Mouse (Mus musculus): ENCODE measurements around the gene B3galnt2. TPM values are rescaled to one million over a fixed set of nuclear protein-coding genes. Genes with fewer than 3 reads are reported as not detected.

The B3galnt2 gene
- polyA plus RNA-seq (2012; rRNA removed), result 46.4 and 73.3 TPM in 2 replicates

DNA sequence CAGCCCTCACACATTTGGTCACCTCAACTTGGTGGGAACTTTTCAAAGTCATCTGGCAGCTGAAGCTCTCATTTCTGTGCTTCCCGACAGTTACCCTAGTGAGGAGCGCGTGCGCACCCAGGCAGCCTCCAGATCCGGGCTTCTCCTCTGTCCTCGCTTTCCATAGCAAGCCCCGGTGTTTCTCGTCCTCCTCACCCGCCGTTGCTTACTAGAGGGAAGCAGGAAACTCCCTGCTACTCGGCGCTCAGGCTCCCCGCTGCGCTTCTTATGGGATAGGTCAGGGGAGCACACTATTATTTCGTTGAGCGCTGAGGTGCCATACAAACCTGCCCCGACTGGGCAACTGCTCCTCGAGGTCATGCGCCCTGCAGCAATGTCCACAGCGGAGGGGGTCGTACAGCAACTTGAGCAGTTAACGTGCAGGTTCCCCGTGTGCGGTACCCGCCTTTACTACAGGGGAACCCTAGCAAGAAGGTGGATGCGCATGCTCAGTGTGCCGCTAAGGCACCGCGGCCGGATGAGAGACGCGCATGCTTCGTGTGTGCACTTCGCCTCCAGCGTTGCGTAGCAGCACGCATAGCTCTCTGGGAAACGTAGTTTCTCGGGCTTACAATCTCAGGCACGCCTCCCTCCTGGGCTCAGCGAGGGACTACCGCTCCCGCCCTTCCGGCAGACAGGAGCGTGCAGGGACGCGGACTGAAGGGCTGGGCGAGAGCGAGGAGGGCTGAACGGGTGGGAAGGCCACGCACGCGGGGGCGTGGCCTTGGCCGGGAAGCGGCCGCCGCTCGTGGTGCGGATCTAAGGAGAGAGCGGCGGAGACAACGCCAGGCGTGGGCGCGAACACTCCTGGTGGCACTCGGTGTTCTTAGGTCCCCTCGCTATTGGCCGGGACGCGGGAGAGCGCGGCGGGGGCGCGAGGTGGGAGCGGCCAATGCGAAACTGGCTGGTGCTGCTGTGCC is at the start of gene B3galnt2:
TSS of gene B3galnt2 (plus strand) at position 596 of the 959 bp plus-strand sequence.
- Histone ChIP-seq H3K4me1 (ENCODE audit: control insufficient read depth, insufficient read depth, low read length) (no peaks in the 10 kb centered on the region), H3K4me3 (replicated peaks; ENCODE audit: extremely low read depth, low read depth, low read length) (peak within 1 kb of the TSS; percentile 96)
- TF ChIP-seq CTCF (IDR thresholded peaks at IDR 0.05; ENCODE audit: insufficient read depth, low read length), result no peak
- peak; percentile 91; the same call in 1 of the 2 replicates for TF ChIP-seq POLR2A (IDR thresholded peaks at IDR 0.05; ENCODE audit: borderline replicate concordance, extremely low read depth, low read depth, low read length)
- DNase-seq, result peak; percentile 92
- WGBS, result 1% methylated on average over 78 of the region's 78 CpGs

DNA sequence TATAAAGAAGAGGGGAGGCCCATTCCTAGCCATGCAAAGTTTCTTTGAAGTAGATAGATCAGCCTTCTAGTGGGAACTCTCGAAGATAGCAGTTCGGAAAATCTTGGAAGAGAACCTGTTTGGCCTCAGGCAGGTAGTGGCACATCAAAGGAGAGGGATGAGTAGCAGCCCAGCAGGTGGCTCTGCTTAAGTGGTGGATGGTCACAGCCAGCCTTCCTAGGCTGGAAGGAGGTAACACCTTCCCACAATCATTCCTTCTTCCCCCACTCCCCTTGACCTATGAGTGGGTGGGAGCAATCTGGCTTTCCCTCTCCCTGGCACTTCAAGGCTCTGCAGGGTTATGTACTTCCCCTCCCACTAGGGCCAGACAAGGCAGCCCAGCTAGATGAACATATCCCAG is 42.9 kb upstream of the B3galnt2 start:
- Histone ChIP-seq H3K4me3 (replicated peaks; ENCODE audit: extremely low read depth, low read depth, low read length) (no peak overlapping the region), H3K4me1 (ENCODE audit: control insufficient read depth, insufficient read depth, low read length) (no peaks in the 10 kb centered on the region)
- no peak for DNase-seq
- no peak for TF ChIP-seq POLR2A (IDR thresholded peaks at IDR 0.05; ENCODE audit: borderline replicate concordance, extremely low read depth, low read depth, low read length)
- TF ChIP-seq CTCF (IDR thresholded peaks at IDR 0.05; ENCODE audit: insufficient read depth, low read length), result no peak
- WGBS, result 19% methylated on average over 2 of the region's 2 CpGs

DNA sequence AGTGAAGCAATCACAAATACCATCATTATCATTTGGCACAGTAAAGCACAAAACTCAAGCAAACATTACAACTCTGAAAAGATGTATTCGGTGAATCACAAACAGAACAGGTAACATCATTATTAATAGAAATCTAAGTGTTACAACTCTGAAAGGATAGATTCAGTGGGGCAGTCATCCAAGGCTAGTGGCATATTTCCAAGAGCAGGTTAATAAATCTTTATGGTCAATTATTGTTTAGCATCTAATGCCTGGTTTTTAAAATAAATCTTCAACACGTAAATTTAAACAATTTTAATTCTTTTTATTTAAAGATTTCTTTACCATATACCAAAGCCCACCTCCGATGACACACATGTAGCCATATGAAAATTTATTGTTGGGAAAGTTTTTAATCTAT is 34.9 kb upstream of the B3galnt2 start:
- TF ChIP-seq CTCF (IDR thresholded peaks at IDR 0.05; ENCODE audit: insufficient read depth, low read length), result no peak
- TF ChIP-seq POLR2A (IDR thresholded peaks at IDR 0.05; ENCODE audit: borderline replicate concordance, extremely low read depth, low read depth, low read length), result no peak
- 88% methylated on average over 3 of the region's 3 CpGs for WGBS
- no peaks in the 10 kb centered on the region for H3K4me1 ChIP-seq (ENCODE audit: control insufficient read depth, insufficient read depth, low read length)
- H3K4me3 ChIP-seq (replicated peaks; ENCODE audit: extremely low read depth, low read depth, low read length), result no peak overlapping the region
- no peak for DNase-seq

DNA sequence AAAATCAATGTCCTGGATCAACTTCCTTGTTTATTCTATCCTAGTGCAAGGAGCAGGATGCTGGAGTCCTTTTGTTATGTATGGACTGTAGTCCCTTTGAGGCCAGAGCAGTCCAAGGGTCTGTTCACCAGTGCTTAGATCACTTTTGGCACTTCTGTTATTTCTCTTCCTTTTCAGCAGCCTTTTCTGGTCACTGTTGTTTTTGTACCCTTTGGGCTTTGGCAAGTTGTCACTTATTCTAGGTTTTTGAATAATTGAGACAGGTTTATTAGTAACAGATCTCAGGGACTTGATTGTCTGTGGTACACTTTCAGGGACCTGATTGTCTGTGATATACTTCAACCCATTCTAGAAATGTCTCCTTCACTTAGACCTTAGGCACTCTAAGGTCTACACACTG is 31.7 kb upstream of the B3galnt2 start:
- H3K4me1 ChIP-seq (ENCODE audit: control insufficient read depth, insufficient read depth, low read length), result no peaks in the 10 kb centered on the region
- no peak for DNase-seq
- H3K4me3 ChIP-seq (replicated peaks; ENCODE audit: extremely low read depth, low read depth, low read length), result no peak overlapping the region
- no peak for TF ChIP-seq CTCF (IDR thresholded peaks at IDR 0.05; ENCODE audit: insufficient read depth, low read length)
- TF ChIP-seq POLR2A (IDR thresholded peaks at IDR 0.05; ENCODE audit: borderline replicate concordance, extremely low read depth, low read depth, low read length), result no peak

DNA sequence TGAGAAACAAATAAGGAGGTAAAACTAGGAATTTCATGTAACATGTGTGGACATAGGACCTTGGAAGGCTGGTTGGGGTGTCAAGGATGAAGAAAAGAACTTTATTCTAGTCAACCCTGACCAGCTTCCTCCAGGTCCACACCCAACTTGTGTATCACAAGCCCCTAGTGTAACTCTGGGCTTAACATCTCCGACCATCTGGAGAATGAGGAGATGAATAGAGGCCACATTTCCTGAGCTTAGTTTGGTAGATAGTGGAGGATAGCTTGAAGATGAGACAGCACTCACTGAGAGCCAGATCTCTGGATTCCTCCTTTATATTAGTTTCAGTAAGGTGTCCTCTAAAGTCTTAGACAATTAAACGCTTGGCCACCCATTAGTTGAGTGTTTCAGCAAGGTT is 24.3 kb upstream of the B3galnt2 start:
- Histone ChIP-seq H3K4me3 (replicated peaks; ENCODE audit: extremely low read depth, low read depth, low read length) (no peak overlapping the region), H3K4me1 (ENCODE audit: control insufficient read depth, insufficient read depth, low read length) (no peaks in the 10 kb centered on the region)
- 78% methylated on average over 2 of the region's 2 CpGs for WGBS
- TF ChIP-seq CTCF (IDR thresholded peaks at IDR 0.05; ENCODE audit: insufficient read depth, low read length), result no peak
- TF ChIP-seq POLR2A (IDR thresholded peaks at IDR 0.05; ENCODE audit: borderline replicate concordance, extremely low read depth, low read depth, low read length), result no peak
- DNase-seq, result no peak

DNA sequence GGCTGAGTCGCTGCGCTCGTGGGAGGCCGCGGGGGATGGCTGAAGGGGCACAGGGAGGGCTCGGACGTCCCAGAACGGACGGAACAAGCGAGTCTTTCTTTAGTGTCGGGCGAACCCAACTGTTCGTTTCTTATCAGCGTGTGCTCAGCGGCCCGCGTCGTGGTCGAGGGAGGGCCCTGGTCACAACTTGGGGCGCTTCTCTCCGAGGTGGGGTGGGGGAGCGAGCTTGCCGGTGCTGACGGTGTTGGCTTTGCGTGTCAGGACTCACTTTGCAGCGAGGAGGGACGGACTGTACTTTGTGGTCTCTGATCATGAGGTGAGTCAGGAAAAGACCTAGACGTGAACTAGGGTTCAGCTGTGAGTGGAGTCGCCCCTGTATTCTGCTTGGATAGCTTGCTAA is 662 bp downstream of the B3galnt2 start:
- no peak for DNase-seq

DNA sequence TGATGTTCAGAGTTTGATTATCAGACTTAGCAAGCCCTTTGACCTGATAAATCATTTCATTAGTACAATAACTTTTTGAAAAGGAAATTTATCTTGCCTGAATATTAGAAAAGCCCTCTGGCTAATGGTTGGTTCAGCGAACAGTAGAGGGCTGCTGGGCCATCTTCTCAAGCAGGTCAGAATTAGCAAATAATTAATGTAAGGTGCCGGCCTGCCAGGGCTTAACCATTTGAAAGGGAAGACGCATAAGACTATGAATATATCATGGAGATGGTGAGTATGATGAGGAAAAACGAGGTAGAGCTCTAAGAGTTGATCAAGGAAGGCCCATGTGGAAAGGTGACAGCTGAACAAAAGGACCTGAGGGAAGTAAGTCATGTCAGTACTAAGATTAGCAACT is 2.4 kb downstream of the B3galnt2 start:
- TF ChIP-seq POLR2A (IDR thresholded peaks at IDR 0.05; ENCODE audit: borderline replicate concordance, extremely low read depth, low read depth, low read length), result no peak
- TF ChIP-seq CTCF (IDR thresholded peaks at IDR 0.05; ENCODE audit: insufficient read depth, low read length), result no peak
- no peak overlapping the region for H3K4me3 ChIP-seq (replicated peaks; ENCODE audit: extremely low read depth, low read depth, low read length)
- 79% methylated on average over 4 of the region's 4 CpGs for WGBS
- no peak for DNase-seq
- no peaks in the 10 kb centered on the region for H3K4me1 ChIP-seq (ENCODE audit: control insufficient read depth, insufficient read depth, low read length)

More for the DNA sequence above, 662 bp downstream of the B3galnt2 start:
- WGBS, result under 1% methylated on average over 29 of the region's 29 CpGs
- H3K4me1 ChIP-seq (ENCODE audit: control insufficient read depth, insufficient read depth, low read length), result no peaks in the 10 kb centered on the region
- no peak for TF ChIP-seq POLR2A (IDR thresholded peaks at IDR 0.05; ENCODE audit: borderline replicate concordance, extremely low read depth, low read depth, low read length)
- TF ChIP-seq CTCF (IDR thresholded peaks at IDR 0.05; ENCODE audit: insufficient read depth, low read length), result no peak
- H3K4me3 ChIP-seq (replicated peaks; ENCODE audit: extremely low read depth, low read depth, low read length), result peak overlapping the region; percentile 96

DNA sequence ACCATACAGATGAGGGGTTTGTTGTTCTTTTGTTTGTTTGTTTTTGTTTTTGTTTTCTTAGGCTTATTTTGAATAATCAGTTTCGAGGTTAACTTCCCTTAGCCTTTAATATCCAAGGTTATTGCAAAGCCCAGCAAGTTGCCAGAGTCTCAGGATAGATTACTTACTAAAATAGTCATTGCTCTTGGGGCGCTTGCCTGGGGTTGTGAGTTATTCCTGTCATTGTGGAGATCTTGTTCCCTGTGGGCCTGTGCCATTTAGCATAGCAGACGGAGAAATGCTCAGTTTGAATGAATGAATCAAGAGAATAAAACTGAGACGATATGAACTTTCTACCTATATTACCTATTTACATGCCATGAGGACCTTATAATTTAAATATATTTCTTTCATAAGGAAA is 5.9 kb downstream of the B3galnt2 start:
- TF ChIP-seq CTCF (IDR thresholded peaks at IDR 0.05; ENCODE audit: insufficient read depth, low read length) (no peak), POLR2A (IDR thresholded peaks at IDR 0.05; ENCODE audit: borderline replicate concordance, extremely low read depth, low read depth, low read length) (no peak)
- WGBS, result 85% methylated on average over 4 of the region's 4 CpGs
- Histone ChIP-seq H3K4me3 (replicated peaks; ENCODE audit: extremely low read depth, low read depth, low read length) (no peak overlapping the region), H3K4me1 (ENCODE audit: control insufficient read depth, insufficient read depth, low read length) (no peaks in the 10 kb centered on the region)
- no peak for DNase-seq

DNA sequence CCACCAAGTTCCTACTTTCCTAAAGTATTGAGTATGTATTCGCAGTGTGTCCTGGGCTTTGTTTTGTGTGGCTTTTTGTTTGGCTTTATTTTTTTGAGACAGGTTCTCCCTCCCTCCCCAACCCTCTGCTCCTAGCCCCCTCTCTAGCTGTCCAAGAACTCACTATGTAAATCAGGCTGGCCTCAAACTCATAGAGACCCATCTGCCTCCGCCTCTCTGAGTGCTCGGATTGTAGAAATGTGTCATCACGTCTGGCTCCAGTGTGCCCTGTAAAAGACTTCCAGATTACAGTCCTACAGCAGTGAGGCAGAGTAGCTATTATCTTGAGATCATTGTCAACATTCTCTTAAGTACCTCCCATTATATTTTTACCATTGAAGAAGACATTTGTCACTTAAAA is 6.8 kb downstream of the B3galnt2 start:
- Histone ChIP-seq H3K4me1 (ENCODE audit: control insufficient read depth, insufficient read depth, low read length) (no peaks in the 10 kb centered on the region), H3K4me3 (replicated peaks; ENCODE audit: extremely low read depth, low read depth, low read length) (no peak overlapping the region)
- DNase-seq, result no peak
- 79% methylated on average over 4 of the region's 4 CpGs for WGBS
- TF ChIP-seq POLR2A (IDR thresholded peaks at IDR 0.05; ENCODE audit: borderline replicate concordance, extremely low read depth, low read depth, low read length), result no peak
- no peak for TF ChIP-seq CTCF (IDR thresholded peaks at IDR 0.05; ENCODE audit: insufficient read depth, low read length)

Measured in lung, adult 2 months (tissue).